Mouse (Mus musculus): ENCODE results near the gene Erc2. TPM values are rescaled to one million over a fixed set of nuclear protein-coding genes. Genes with fewer than 3 reads are reported as not detected.

Erc2 gene
- total and polyA plus RNA-seq, 2 experiments from 2014 or later = 0.11 to 1.7 TPM

GRCm38 (mm10) chr14:28164642-28165408 lies 542.6 kb downstream of the Erc2 start:
- DNase-seq (ENCODE audit: low spot score) = no peak
- WGBS = 48% methylated on average over 15 of the region's 15 CpGs
- TF ChIP-seq CTCF (IDR thresholded peaks at IDR 0.05; ENCODE audit: low read depth) (no peak), EP300 (IDR thresholded peaks at IDR 0.05; ENCODE audit: low read depth) (no peak)
- no peak for ATAC-seq (ENCODE audit: insufficient read depth, low read depth)
- Histone ChIP-seq H3K4me2 (ENCODE audit: low read depth, low read length) (no peak overlapping the region), H3K9me3 (replicated peaks; ENCODE audit: control insufficient read depth, low read length) (no peaks in the 10 kb centered on the region), H3K36me3 (replicated peaks; ENCODE audit: control insufficient read depth, insufficient read depth, low read length) (no peaks in the 10 kb centered on the region), H3K4me3 (ENCODE audit: low read depth, low read length) (no peak overlapping the region), H3K9ac (replicated peaks; ENCODE audit: low read depth, low read length) (no peak overlapping the region), H3K4me1 (ENCODE audit: control insufficient read depth, insufficient read depth) (no peaks in the 10 kb centered on the region), H3K27me3 (ENCODE audit: control insufficient read depth, insufficient read depth, low read length) (no peaks in the 10 kb centered on the region), H3K27ac (ENCODE audit: low read depth) (no peak overlapping the region)

GRCm38 (mm10) chr14:28165621-28166211 lies 543.5 kb downstream of the Erc2 start:
- no peak overlapping the region for H3K4me3 ChIP-seq (ENCODE audit: low read depth, low read length)
- no peaks in the 10 kb centered on the region for H3K9me3 ChIP-seq (replicated peaks; ENCODE audit: control insufficient read depth, low read length)
- WGBS = 80% methylated on average over 5 of the region's 5 CpGs
- H3K4me1 ChIP-seq (ENCODE audit: control insufficient read depth, insufficient read depth) = no peaks in the 10 kb centered on the region
- DNase-seq (ENCODE audit: low spot score) = no peak
- no peak overlapping the region for H3K9ac ChIP-seq (replicated peaks; ENCODE audit: low read depth, low read length)
- no peak overlapping the region for H3K27ac ChIP-seq (ENCODE audit: low read depth)
- no peak for ATAC-seq (ENCODE audit: insufficient read depth, low read depth)
- TF ChIP-seq EP300 (IDR thresholded peaks at IDR 0.05; ENCODE audit: low read depth) = no peak
- peak; percentile 14; the same call in 1 of the 2 replicates for TF ChIP-seq CTCF (IDR thresholded peaks at IDR 0.05; ENCODE audit: low read depth)
- no peak overlapping the region for H3K4me2 ChIP-seq (ENCODE audit: low read depth, low read length)
- H3K36me3 ChIP-seq (replicated peaks; ENCODE audit: control insufficient read depth, insufficient read depth, low read length) = no peaks in the 10 kb centered on the region
- no peaks in the 10 kb centered on the region for H3K27me3 ChIP-seq (ENCODE audit: control insufficient read depth, insufficient read depth, low read length)

DNA sequence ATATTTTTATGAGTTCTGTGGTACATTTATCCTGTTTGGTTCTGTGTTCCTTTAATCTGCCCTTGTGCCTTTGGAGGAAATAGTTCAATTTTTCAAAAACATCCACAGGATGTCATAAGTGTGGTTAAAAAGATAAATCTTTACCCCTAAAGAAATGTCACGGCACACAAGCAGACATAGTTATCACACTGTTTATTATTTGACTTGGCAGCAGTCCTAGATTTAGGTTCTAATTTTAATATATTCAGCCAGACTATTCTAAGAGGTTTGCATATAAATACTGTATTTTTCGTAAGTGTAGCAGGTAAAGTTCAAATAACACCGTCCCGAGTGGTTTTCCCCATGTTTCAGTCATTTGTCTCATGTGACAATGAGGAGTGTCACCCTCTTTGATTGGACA lies 548.5 kb downstream of the Erc2 start:
- no peak for ATAC-seq (ENCODE audit: insufficient read depth, low read depth)
- no peak overlapping the region for H3K27ac ChIP-seq (ENCODE audit: low read depth)
- no peak overlapping the region for H3K4me3 ChIP-seq (ENCODE audit: low read depth, low read length)
- H3K4me1 ChIP-seq (ENCODE audit: control insufficient read depth, insufficient read depth) = no peaks in the 10 kb centered on the region
- no peak overlapping the region for H3K4me2 ChIP-seq (ENCODE audit: low read depth, low read length)
- DNase-seq (ENCODE audit: low spot score) = no peak
- no peak for TF ChIP-seq CTCF (IDR thresholded peaks at IDR 0.05; ENCODE audit: low read depth)
- no peaks in the 10 kb centered on the region for H3K9me3 ChIP-seq (replicated peaks; ENCODE audit: control insufficient read depth, low read length)
- no peaks in the 10 kb centered on the region for H3K27me3 ChIP-seq (ENCODE audit: control insufficient read depth, insufficient read depth, low read length)
- H3K9ac ChIP-seq (replicated peaks; ENCODE audit: low read depth, low read length) = no peak overlapping the region
- H3K36me3 ChIP-seq (replicated peaks; ENCODE audit: control insufficient read depth, insufficient read depth, low read length) = no peaks in the 10 kb centered on the region
- WGBS = 52% methylated on average over 4 of the region's 4 CpGs

GRCm38 (mm10) chr14:28171364-28171763 lies 549.1 kb downstream of the Erc2 start:
- no peak overlapping the region for H3K9ac ChIP-seq (replicated peaks; ENCODE audit: low read depth, low read length)
- no peaks in the 10 kb centered on the region for H3K4me1 ChIP-seq (ENCODE audit: control insufficient read depth, insufficient read depth)
- ATAC-seq (ENCODE audit: insufficient read depth, low read depth) (no peak), DNase-seq (ENCODE audit: low spot score) (no peak)
- WGBS = 69% methylated on average over 2 of the region's 2 CpGs
- H3K27ac ChIP-seq (ENCODE audit: low read depth) = no peak overlapping the region
- no peak overlapping the region for H3K4me2 ChIP-seq (ENCODE audit: low read depth, low read length)
- no peak for TF ChIP-seq EP300 (IDR thresholded peaks at IDR 0.05; ENCODE audit: low read depth)
- TF ChIP-seq CTCF (IDR thresholded peaks at IDR 0.05; ENCODE audit: low read depth) = no peak
- H3K4me3 ChIP-seq (ENCODE audit: low read depth, low read length) = no peak overlapping the region
- no peaks in the 10 kb centered on the region for H3K9me3 ChIP-seq (replicated peaks; ENCODE audit: control insufficient read depth, low read length)
- H3K27me3 ChIP-seq (ENCODE audit: control insufficient read depth, insufficient read depth, low read length) = no peaks in the 10 kb centered on the region
- H3K36me3 ChIP-seq (replicated peaks; ENCODE audit: control insufficient read depth, insufficient read depth, low read length) = no peaks in the 10 kb centered on the region

- H3K4me1 ChIP-seq (ENCODE audit: control insufficient read depth, insufficient read depth) = no peaks in the 10 kb centered on the region
- no peak overlapping the region for H3K27ac ChIP-seq (ENCODE audit: low read depth)
- no peak for TF ChIP-seq EP300 (IDR thresholded peaks at IDR 0.05; ENCODE audit: low read depth)
- TF ChIP-seq CTCF (IDR thresholded peaks at IDR 0.05; ENCODE audit: low read depth) = no peak
- no peak overlapping the region for H3K9ac ChIP-seq (replicated peaks; ENCODE audit: low read depth, low read length)
- no peak for DNase-seq (ENCODE audit: low spot score)
- no peaks in the 10 kb centered on the region for H3K9me3 ChIP-seq (replicated peaks; ENCODE audit: control insufficient read depth, low read length)
- 70% methylated on average over 4 of the region's 4 CpGs for WGBS
- H3K4me3 ChIP-seq (ENCODE audit: low read depth, low read length) = no peak overlapping the region
- no peak for ATAC-seq (ENCODE audit: insufficient read depth, low read depth)
- no peaks in the 10 kb centered on the region for H3K36me3 ChIP-seq (replicated peaks; ENCODE audit: control insufficient read depth, insufficient read depth, low read length)
- no peak overlapping the region for H3K4me2 ChIP-seq (ENCODE audit: low read depth, low read length)
- no peaks in the 10 kb centered on the region for H3K27me3 ChIP-seq (ENCODE audit: control insufficient read depth, insufficient read depth, low read length)
These were observed 551.5 kb downstream of the Erc2 start for GRCm38 (mm10) chr14:28173736-28174135.
